Mouse (Mus musculus) liver, embryonic 11.5 days (tissue): ENCODE data around the gene Fam161a. TPM values are rescaled to one million over a fixed set of nuclear protein-coding genes. Genes with fewer than 3 reads are reported as not detected.

Source experiments
- ATAC-seq: fragments of 200-750 bp; cut with Nextera tagmentation; replicated peaks from 2 replicates; pipeline ENCODE4 v1.8.0; 2017; ENCODE audit warnings: moderate number of reproducible peaks, mild to moderate bottlenecking, moderate TSS enrichment, moderate library complexity; ENCODE audit not compliant: low FRiP score
- DNase-seq: peaks from one replicate; pipeline ENCODE4 v3.0.0-alpha.2; 2017; ENCODE audit warnings: low spot score
- H3K27ac ChIP-seq: fragments of 300-500 bp; sonication (generic); 2 replicates; pipeline ENCODE4 v1.5.1; 2014; ENCODE audit warnings: mild to moderate bottlenecking, low read depth, low read length, control low read depth
- H3K27me3 ChIP-seq: fragments of 300-500 bp; sonication (generic); replicated peaks from 2 replicates; pipeline ENCODE4 v1.6.1; 2014; ENCODE audit warnings: low read length, mixed read lengths; ENCODE audit not compliant: control insufficient read depth, insufficient read depth
- H3K36me3 ChIP-seq: fragments of 300-500 bp; sonication (generic); 2 replicates; pipeline ENCODE4 v1.6.1; 2014; ENCODE audit warnings: mild to moderate bottlenecking, low read length, moderate library complexity, mixed read lengths; ENCODE audit not compliant: control insufficient read depth, insufficient read depth
- H3K4me1 ChIP-seq: fragments of 300-500 bp; sonication (generic); replicated peaks from 2 replicates; pipeline ENCODE4 v1.6.1; 2014; ENCODE audit warnings: low read length, mixed read lengths; ENCODE audit not compliant: control insufficient read depth, insufficient read depth
- H3K4me2 ChIP-seq: fragments of 300-500 bp; sonication (generic); 2 replicates; pipeline ENCODE4 v1.6.1; 2014; ENCODE audit warnings: mild to moderate bottlenecking, control low read depth, moderate library complexity
- H3K4me3 ChIP-seq: fragments of 300-500 bp; sonication (generic); 2 replicates; pipeline ENCODE4 v1.5.1; 2014; ENCODE audit warnings: low read depth, low read length, control low read depth
- H3K9ac ChIP-seq: fragments of 300-500 bp; sonication (generic); 2 replicates; pipeline ENCODE4 v1.6.1; 2014; ENCODE audit warnings: low read depth, low read length, control low read depth
- H3K9me3 ChIP-seq: fragments of 300-500 bp; sonication (generic); 2 replicates; pipeline ENCODE4 v1.6.1; 2016; ENCODE audit warnings: low read length, inconsistent platforms, mixed read lengths; ENCODE audit not compliant: control insufficient read depth
- WGBS: fragments of 180-500 bp; shearing (Covaris S2); extraction: QIAGEN DNeasy Blood & Tissue Kit; methylation state at CpG from one replicate; pipeline ENCODE4 v1.1.7; 2014; 5-methylcytosine and 5-hydroxymethylcytosine counted together
- polyA plus RNA-seq: library from polyadenylated mRNA; unstranded; fragments of >200 nt; fragmentation: Nextera tagmentation; extraction: Ambion mirVana; gene quantifications from 2 replicates; pipeline ENCODE4 v1.2.1, GENCODE M21; 2014

The Fam161a gene
- polyA plus RNA-seq: 1.1 and 1.9 TPM in 2 replicates

- under 1% methylated on average over 22 of the region's 22 CpGs for WGBS
- no peaks in the 10 kb centered on the region for H3K9me3 ChIP-seq
Observed at GRCm38 (mm10) chr11:23007481-23008180, at the start of gene Fam161a. Gene Fam161a, plus strand, starts transcription at chr11:23007531.

GRCm38 (mm10) chr11:22957791-22958374, 49.4 kb upstream of the Fam161a start:
- Histone ChIP-seq H3K4me2 (no peak overlapping the region), H3K9ac (no peak overlapping the region), H3K27me3 (no peaks in the 10 kb centered on the region), H3K9me3 (no peaks in the 10 kb centered on the region), H3K4me3 (no peak overlapping the region), H3K36me3 (peaks cover 5% of the 10 kb centered on the region; the same call in 1 of the 2 replicates), H3K4me1 (0 out of 2 replicates have a peak, but pooled peaks cover 3% of the 10 kb centered on the region), H3K27ac (no peak overlapping the region)
- no peak for ATAC-seq
- 82% methylated on average over 4 of the region's 4 CpGs for WGBS
- no peak for DNase-seq

More at GRCm38 (mm10) chr11:23007481-23008180, at the start of gene Fam161a:
- peak; percentile 91 for ATAC-seq
- peak within 1 kb of the TSS; percentile 86 for H3K4me2 ChIP-seq
- H3K9ac ChIP-seq: peak within 1 kb of the TSS; percentile 78
- peak; percentile 75 for DNase-seq
- H3K36me3 ChIP-seq: peaks cover 11% of the 10 kb centered on the region
- no peaks in the 10 kb centered on the region for H3K27me3 ChIP-seq
- H3K27ac ChIP-seq: peak within 1 kb of the TSS; percentile 89
- H3K4me1 ChIP-seq: peaks cover 4% of the 10 kb centered on the region
- H3K4me3 ChIP-seq: peak within 1 kb of the TSS; percentile 60

GRCm38 (mm10) chr11:22962101-22962500, 45.2 kb upstream of the Fam161a start:
- Histone ChIP-seq H3K4me2 (no peak overlapping the region), H3K4me3 (no peak overlapping the region)
- ATAC-seq: no peak

GRCm38 (mm10) chr11:22964401-22964800, 42.9 kb upstream of the Fam161a start:
- Histone ChIP-seq H3K4me1 (no peaks in the 10 kb centered on the region), H3K4me3 (no peak overlapping the region), H3K27me3 (no peaks in the 10 kb centered on the region), H3K9me3 (no peaks in the 10 kb centered on the region; the same call in 1 of the 2 replicates), H3K36me3 (no peaks in the 10 kb centered on the region), H3K9ac (no peak overlapping the region), H3K4me2 (no peak overlapping the region), H3K27ac (no peak overlapping the region)
- no peak for ATAC-seq
- WGBS: 82% methylated on average over 4 of the region's 4 CpGs
- DNase-seq: no peak

More at GRCm38 (mm10) chr11:22962101-22962500, 45.2 kb upstream of the Fam161a start:
- Histone ChIP-seq H3K4me1 (no peaks in the 10 kb centered on the region), H3K27me3 (no peaks in the 10 kb centered on the region), H3K9me3 (no peaks in the 10 kb centered on the region; the same call in 1 of the 2 replicates), H3K36me3 (no peaks in the 10 kb centered on the region), H3K9ac (no peak overlapping the region), H3K27ac (no peak overlapping the region)
- 77% methylated on average over 1 of the region's 1 CpGs for WGBS
- no peak for DNase-seq

- Histone ChIP-seq H3K9ac (no peak overlapping the region), H3K4me1 (no peaks in the 10 kb centered on the region), H3K27ac (no peak overlapping the region), H3K36me3 (no peaks in the 10 kb centered on the region), H3K9me3 (no peaks in the 10 kb centered on the region; the same call in 1 of the 2 replicates), H3K27me3 (no peaks in the 10 kb centered on the region), H3K4me2 (no peak overlapping the region), H3K4me3 (no peak overlapping the region)
- no peak for ATAC-seq
- WGBS: 75% methylated on average over 4 of the region's 4 CpGs
- no peak for DNase-seq
Observed at GRCm38 (mm10) chr11:22965503-22965902, 41.8 kb upstream of the Fam161a start.

- 55% methylated on average over 6 of the region's 6 CpGs for WGBS
- H3K9ac ChIP-seq: no peak overlapping the region
- no peak overlapping the region for H3K27ac ChIP-seq
- H3K9me3 ChIP-seq: peaks cover 12% of the 10 kb centered on the region
- ATAC-seq (no peak), DNase-seq (no peak)
- H3K4me2 ChIP-seq: no peak overlapping the region
- H3K27me3 ChIP-seq: no peaks in the 10 kb centered on the region
- no peak overlapping the region for H3K4me3 ChIP-seq
- H3K36me3 ChIP-seq: peaks cover 4% of the 10 kb centered on the region; the same call in 1 of the 2 replicates
- no peaks in the 10 kb centered on the region for H3K4me1 ChIP-seq
Observed at GRCm38 (mm10) chr11:22969486-22969885, 37.8 kb upstream of the Fam161a start.

GRCm38 (mm10) chr11:22970546-22970945, 36.8 kb upstream of the Fam161a start:
- DNase-seq (no peak), ATAC-seq (no peak)
- Histone ChIP-seq H3K4me2 (no peak overlapping the region), H3K36me3 (peaks cover 4% of the 10 kb centered on the region; the same call in 1 of the 2 replicates), H3K9ac (no peak overlapping the region), H3K9me3 (peaks cover 12% of the 10 kb centered on the region), H3K4me3 (no peak overlapping the region), H3K4me1 (0 out of 2 replicates have a peak, but pooled peaks cover under 1% of the 10 kb centered on the region), H3K27me3 (no peaks in the 10 kb centered on the region), H3K27ac (no peak overlapping the region)
- WGBS: 97% methylated on average over 1 of the region's 1 CpGs

GRCm38 (mm10) chr11:22971835-22972709, 35.3 kb upstream of the Fam161a start, which contains the start of gene Zrsr1:
Gene Zrsr1, plus strand, starts transcription at chr11:22972005.
- H3K36me3 ChIP-seq: peaks cover 8% of the 10 kb centered on the region; the same call in 1 of the 2 replicates

More at GRCm38 (mm10) chr11:22971835-22972709, 35.3 kb upstream of the Fam161a start, which contains the start of gene Zrsr1:
- Histone ChIP-seq H3K27ac (peak within 1 kb of the TSS; percentile 85), H3K4me3 (peak within 1 kb of the TSS; percentile 64), H3K4me2 (peak within 1 kb of the TSS; percentile 74), H3K9me3 (peaks cover 12% of the 10 kb centered on the region), H3K4me1 (0 out of 2 replicates have a peak, but pooled peaks cover 6% of the 10 kb centered on the region), H3K27me3 (no peaks in the 10 kb centered on the region), H3K9ac (peak within 1 kb of the TSS; percentile 66)
- peak; percentile 85 for ATAC-seq
- WGBS: 50% methylated on average over 56 of the region's 56 CpGs
- DNase-seq: peak; percentile 63
